Mouse (Mus musculus) stomach, postnatal 0 days (tissue): ENCODE measurements at regions not wholly inside any gene's neighbourhood (a gene's known extent, or its start where the extent isn't known, plus 50 kb on each side); places are given as distances from the start of the nearest gene placed in this dataset.

Source experiments
- CTCF ChIP-seq: IDR thresholded peaks from 2 replicates; pipeline ENCODE4 v1.5.1; 2016; ENCODE audit warnings: antibody characterized with exemption, low read depth, mild to moderate bottlenecking, moderate library complexity
- EP300 ChIP-seq: optimal IDR thresholded peaks from 2 replicates; pipeline ENCODE3; 2016; ENCODE audit warnings: antibody characterized with exemption

- no peak for TF ChIP-seq CTCF
- TF ChIP-seq EP300 = no peak
Measured at GRCm38 (mm10) chr7:29602356-29602755, 83.9 kb upstream of the Sipa1l3 start.
